Mouse (Mus musculus) olfactory bulb, adult 2 months (tissue): ENCODE data around the gene Gm1604a.
"Not testable (repeated sequence)": the region's sequence is repeated elsewhere in the genome, so short reads cannot be mapped to it uniquely, and the experiment has no call there.

Experiments used
- CTCF ChIP-seq: fragments of 200-500 bp; IDR thresholded peaks from 2 replicates; pipeline ENCODE4 v1.5.1; 2012; ENCODE audit warnings: low read depth, mild to moderate bottlenecking, low read length, moderate library complexity; ENCODE audit not compliant: insufficient read depth
- POLR2A ChIP-seq: fragments of 200-500 bp; IDR thresholded peaks from 2 replicates; pipeline ENCODE4 v1.6.1; 2012; ENCODE audit warnings: mild to moderate bottlenecking, low read depth, low read length, moderate library complexity; ENCODE audit not compliant: insufficient read depth

DNA sequence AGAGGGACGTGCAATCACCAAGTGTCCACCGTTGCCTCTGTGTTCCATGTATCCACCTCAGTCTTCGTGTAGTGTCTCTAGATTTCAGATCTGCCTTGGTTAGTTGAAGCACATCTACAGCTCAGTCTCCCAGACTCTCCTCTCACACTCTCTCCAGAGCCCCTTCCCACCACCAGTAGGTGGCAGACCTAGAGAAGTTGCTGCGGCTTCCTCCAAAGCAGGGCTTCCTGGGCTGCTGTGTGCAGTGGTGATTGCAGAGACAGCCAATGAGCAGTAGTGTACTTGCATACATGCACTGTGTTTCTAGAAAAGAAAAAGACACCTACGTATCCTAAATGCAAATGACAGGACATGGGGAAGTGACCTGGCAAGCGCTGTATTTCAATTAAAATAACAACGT, 77.6 kb downstream of the Gm1604a start:
- not testable (repeated sequence) for TF ChIP-seq POLR2A, CTCF
